Mouse (Mus musculus) heart, embryonic 10.5 days (tissue): ENCODE results near the gene Rsf1. TPM values are rescaled to one million over a fixed set of nuclear protein-coding genes. Genes with fewer than 3 reads are reported as not detected.

ENCODE experiments used
- DNase-seq: peaks from one replicate; pipeline ENCODE4 v3.0.0-alpha.2; 2017; ENCODE audit warnings: low spot score
- H3K27ac ChIP-seq: fragments of 300-500 bp; sonication (generic); 2 replicates; pipeline ENCODE4 v1.5.1; 2016; ENCODE audit warnings: mild to moderate bottlenecking
- H3K27me3 ChIP-seq: fragments of 300-500 bp; sonication (generic); 2 replicates; pipeline ENCODE4 v1.6.1; 2016; ENCODE audit warnings: mild to moderate bottlenecking; ENCODE audit not compliant: poor library complexity, insufficient read depth, severe bottlenecking
- H3K36me3 ChIP-seq: fragments of 300-500 bp; sonication (generic); 2 replicates; pipeline ENCODE4 v1.6.1; 2016; ENCODE audit warnings: mild to moderate bottlenecking, moderate library complexity
- H3K4me1 ChIP-seq: fragments of 300-500 bp; sonication (generic); 2 replicates; pipeline ENCODE4 v1.6.1; 2016; ENCODE audit warnings: mild to moderate bottlenecking
- H3K4me3 ChIP-seq: fragments of 300-500 bp; sonication (generic); 2 replicates; pipeline ENCODE4 v1.5.1; 2016; ENCODE audit warnings: mild to moderate bottlenecking, moderate library complexity
- H3K9me3 ChIP-seq: fragments of 300-500 bp; sonication (generic); 2 replicates; pipeline ENCODE4 v1.6.1; 2016; ENCODE audit warnings: mild to moderate bottlenecking, moderate library complexity
- WGBS: fragments of 180-500 bp; shearing (Covaris S2); methylation state at CpG from one replicate; pipeline ENCODE4 v1.1.7; 2016; 5-methylcytosine and 5-hydroxymethylcytosine counted together
- polyA plus RNA-seq: library from polyadenylated mRNA; unstranded; fragments of >200 nt; fragmentation: Nextera tagmentation; extraction: Ambion mirVana; gene quantifications from 2 replicates; pipeline ENCODE4 v1.2.1, GENCODE M21; 2016

Gene Rsf1
- polyA plus RNA-seq, 1 experiment from 2014 or later: 17.7 TPM

GRCm38 (mm10) chr7:97735021-97735420 is 155.3 kb downstream of the Rsf1 start:
- WGBS: 81% methylated on average over 8 of the region's 8 CpGs
- Histone ChIP-seq H3K9me3 (no peaks in the 10 kb centered on the region), H3K36me3 (no peaks in the 10 kb centered on the region), H3K4me3 (no peak overlapping the region), H3K4me1 (peaks cover 21% of the 10 kb centered on the region), H3K27me3 (peaks cover 3% of the 10 kb centered on the region), H3K27ac (no peak overlapping the region)
- DNase-seq: no peak

GRCm38 (mm10) chr7:97735886-97736420 is 156.3 kb downstream of the Rsf1 start:
- 48% methylated on average over 4 of the region's 4 CpGs for WGBS
- H3K36me3 ChIP-seq: no peaks in the 10 kb centered on the region
- no peaks in the 10 kb centered on the region for H3K9me3 ChIP-seq

GRCm38 (mm10) chr7:97737256-97737637 is 157.6 kb downstream of the Rsf1 start:
- peak overlapping the region; percentile 91 for H3K27ac ChIP-seq
- H3K4me3 ChIP-seq: peak overlapping the region; percentile 67
- H3K4me1 ChIP-seq: peaks cover 13% of the 10 kb centered on the region
- no peak for DNase-seq
- H3K36me3 ChIP-seq: no peaks in the 10 kb centered on the region
- 7% methylated on average over 12 of the region's 12 CpGs for WGBS
- no peaks in the 10 kb centered on the region for H3K9me3 ChIP-seq
- H3K27me3 ChIP-seq: peaks cover 3% of the 10 kb centered on the region

More at GRCm38 (mm10) chr7:97735886-97736420, 156.3 kb downstream of the Rsf1 start:
- H3K27me3 ChIP-seq: peaks cover 3% of the 10 kb centered on the region
- H3K27ac ChIP-seq: no peak overlapping the region
- no peak for DNase-seq
- H3K4me3 ChIP-seq: no peak overlapping the region
- peaks cover 17% of the 10 kb centered on the region for H3K4me1 ChIP-seq

GRCm38 (mm10) chr7:97737638-97738456 is 158.2 kb downstream of the Rsf1 start, which contains the start of gene Aqp11:
Aqp11 (minus strand) TSS chr7:97738289.
- DNase-seq: peak; percentile 96
- WGBS: under 1% methylated on average over 53 of the region's 64 CpGs
- Histone ChIP-seq H3K36me3 (no peaks in the 10 kb centered on the region), H3K27ac (peak within 1 kb of the TSS; percentile 91), H3K27me3 (peaks cover 3% of the 10 kb centered on the region), H3K4me3 (peak within 1 kb of the TSS; percentile 67), H3K4me1 (peaks cover 13% of the 10 kb centered on the region), H3K9me3 (no peaks in the 10 kb centered on the region)

- WGBS: 77% methylated on average over 10 of the region's 10 CpGs
- Histone ChIP-seq H3K4me1 (peaks cover 13% of the 10 kb centered on the region), H3K27ac (no peak overlapping the region; the same call in 1 of the 2 replicates), H3K4me3 (no peak overlapping the region), H3K36me3 (no peaks in the 10 kb centered on the region), H3K27me3 (no peaks in the 10 kb centered on the region; the same call in 1 of the 2 replicates), H3K9me3 (no peaks in the 10 kb centered on the region)
- no peak for DNase-seq
These were observed 161.3 kb downstream of the Rsf1 start for GRCm38 (mm10) chr7:97740948-97741347.

GRCm38 (mm10) chr7:97741756-97742291 is 162.1 kb downstream of the Rsf1 start:
- Histone ChIP-seq H3K4me3 (no peak overlapping the region), H3K27me3 (no peaks in the 10 kb centered on the region; the same call in 1 of the 2 replicates), H3K36me3 (no peaks in the 10 kb centered on the region), H3K27ac (no peak overlapping the region), H3K9me3 (no peaks in the 10 kb centered on the region), H3K4me1 (peaks cover 12% of the 10 kb centered on the region)
- WGBS: 35% methylated on average over 1 of the region's 1 CpGs
- no peak for DNase-seq

Other genes starting within 250 kb of the Rsf1 start
- 1.1 and 2.3 TPM in 2 replicates for gene Usp35, start 247.9 kb upstream of the Rsf1 start, polyA plus RNA-seq
- gene Kctd21, start 247.6 kb upstream of the Rsf1 start, polyA plus RNA-seq: 4.1 and 4.6 TPM in 2 replicates
- gene Alg8, start 208.3 kb upstream of the Rsf1 start, polyA plus RNA-seq: 47.3 and 53.4 TPM in 2 replicates
- gene Ndufc2, start 179.9 kb upstream of the Rsf1 start, polyA plus RNA-seq: 380 and 484 TPM in 2 replicates
- gene Thrsp, start 162.2 kb upstream of the Rsf1 start, polyA plus RNA-seq: 0.43 and 0.51 TPM in 2 replicates
- gene Kctd14, start 128.6 kb upstream of the Rsf1 start, polyA plus RNA-seq: 0.47 and 0.87 TPM in 2 replicates
- gene Ints4, start 98.9 kb upstream of the Rsf1 start, polyA plus RNA-seq: 45.6 and 48.5 TPM in 2 replicates
- 30.6 and 32.9 TPM in 2 replicates for gene Aamdc, start 392 bp upstream of the Rsf1 start, polyA plus RNA-seq
- gene Clns1a, start 116.7 kb downstream of the Rsf1 start, polyA plus RNA-seq: 151 and 209 TPM in 2 replicates
- 2.4 and 5.2 TPM in 2 replicates for gene Aqp11, start 158.4 kb downstream of the Rsf1 start, polyA plus RNA-seq
- 5.2 and 13.7 TPM in 2 replicates for gene Pak1, start 208.7 kb downstream of the Rsf1 start, polyA plus RNA-seq